ENCODE assay signal across 21 mouse cellular contexts in the genomic region with DNA sequence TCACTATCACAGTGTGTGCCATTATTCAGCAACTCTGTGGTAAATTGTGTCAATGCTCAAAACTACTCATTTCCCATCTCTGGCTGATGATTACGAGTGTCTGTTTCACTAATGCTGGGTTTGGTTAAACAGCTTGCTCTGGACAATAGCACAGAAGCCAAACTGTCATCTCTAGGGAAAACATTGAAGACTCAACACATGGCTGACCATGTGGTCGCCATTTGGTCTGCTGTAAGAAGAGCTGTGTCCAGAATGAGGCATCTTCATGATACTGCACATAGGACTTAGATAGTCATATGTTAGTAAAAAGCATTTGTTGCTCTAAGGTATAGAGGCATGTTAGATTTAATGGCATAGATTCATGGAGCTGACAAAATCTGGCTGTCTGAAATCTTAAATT.
DNase-seq lines count a peak whose midpoint lies in the region; ATAC-seq and TF ChIP-seq lines count a peak whose summit lies in the region.
"Had no signal": no experiment of that assay in that cellular context is flagged by ENCODE, and none has a peak within 500 bp of the region (broad histone marks: within the 10 kb centered on the region; RNA-seq: fewer than 3 reads in every experiment).

No protein-coding gene starts in this region.

- ATAC-seq in forebrain, embryonic 14.5 days = no peak
- ATAC-seq in forebrain, embryonic 12.5 days (ENCODE audit: low FRiP score) = no peak
- ATAC-seq: inflammation-experienced regulatory T-cells, adult 6 months had no signal

- no peaks in the 10 kb centered on the region for H3K9me3 ChIP-seq in forebrain, embryonic 14.5 days (replicated peaks; ENCODE audit: control insufficient read depth, low read length)
- H3K9me3 ChIP-seq in forebrain, embryonic 12.5 days = no peaks in the 10 kb centered on the region
- H3K9me3 ChIP-seq in heart, embryonic 10.5 days = no peaks in the 10 kb centered on the region
- H3K9me3 ChIP-seq: embryonic facial prominence, embryonic 13.5 days; G1E; limb, embryonic 10.5 days had no signal

- no peak overlapping the region for H3K27ac ChIP-seq in forebrain, embryonic 14.5 days (ENCODE audit: low read depth, low read length)
- H3K27ac ChIP-seq in forebrain, embryonic 12.5 days = no peak overlapping the region
- no peak overlapping the region for H3K27ac ChIP-seq in cerebellum, adult 2 months (ENCODE audit: insufficient read depth, low read length)
- H3K27ac ChIP-seq in heart, embryonic 10.5 days = no peak overlapping the region
- H3K27ac ChIP-seq: embryonic facial prominence, embryonic 13.5 days; layer of hippocampus, adult 2 months; left cerebral cortex, adult 2 months; limb, embryonic 10.5 days had no signal

- H3K36me3 ChIP-seq in forebrain, embryonic 14.5 days (ENCODE audit: control insufficient read depth, insufficient read depth, low read length) = no peaks in the 10 kb centered on the region
- H3K36me3 ChIP-seq in forebrain, embryonic 12.5 days (replicated peaks) = no peaks in the 10 kb centered on the region
- no peaks in the 10 kb centered on the region for H3K36me3 ChIP-seq in heart, embryonic 10.5 days
- H3K36me3 ChIP-seq: embryonic facial prominence, embryonic 13.5 days; G1E; limb, embryonic 10.5 days had no signal

- WGBS in forebrain, embryonic 14.5 days = 72% methylated on average over 2 of the region's 2 CpGs
- 85% methylated on average over 2 of the region's 2 CpGs for WGBS in forebrain, embryonic 12.5 days
- 25% methylated on average over 2 of the region's 2 CpGs for WGBS in cerebellum, adult 2 months
- WGBS in heart, embryonic 10.5 days = 66% methylated on average over 2 of the region's 2 CpGs

- DNase-seq in forebrain, embryonic 14.5 days (ENCODE audit: low spot score) = peak; percentile 5
- peak; percentile 92 for DNase-seq in brain, adult 2 months (ENCODE audit: low read depth, low spot score)
- peak; percentile 33 to 67 for DNase-seq in cerebellum, adult 2 months
- peak; percentile 34 to 38 for DNase-seq in cerebellum, postnatal 36 days
- no peak for DNase-seq in heart, embryonic 10.5 days (ENCODE audit: low spot score)
- no peak for DNase-seq in natural killer cell, adult 2 months (ENCODE audit: low spot score in 2 of 2)
- DNase-seq: adrenal gland, postnatal 25 days; gastrocnemius, postnatal 36 days; kidney, adult 2 months; kidney, postnatal 10 days; lung, adult 18-20 months; lung, postnatal 14 days; thymus, postnatal 36 days had no signal

- TF ChIP-seq CTCF in cerebellum, adult 2 months (IDR thresholded peaks at IDR 0.05; ENCODE audit: borderline replicate concordance, insufficient read depth, low read depth, low read length) = no peak

- H3K27me3 ChIP-seq in forebrain, embryonic 14.5 days (replicated peaks; ENCODE audit: control insufficient read depth, insufficient read depth, low read length) = no peaks in the 10 kb centered on the region
- no peaks in the 10 kb centered on the region for H3K27me3 ChIP-seq in forebrain, embryonic 12.5 days
- H3K27me3 ChIP-seq in cerebellum, adult 2 months (ENCODE audit: control insufficient read depth, insufficient read depth, low read length) = no peaks in the 10 kb centered on the region
- no peaks in the 10 kb centered on the region for H3K27me3 ChIP-seq in heart, embryonic 10.5 days (ENCODE audit: insufficient read depth, poor library complexity, severe bottlenecking)
- H3K27me3 ChIP-seq: embryonic facial prominence, embryonic 13.5 days had no signal

- H3K4me3 ChIP-seq in forebrain, embryonic 14.5 days (ENCODE audit: low read depth, low read length) = no peak overlapping the region
- no peak overlapping the region for H3K4me3 ChIP-seq in forebrain, embryonic 12.5 days (replicated peaks)
- H3K4me3 ChIP-seq in cerebellum, adult 2 months (replicated peaks; ENCODE audit: insufficient read depth, low read depth, low read length) = no peak overlapping the region
- no peak overlapping the region for H3K4me3 ChIP-seq in heart, embryonic 10.5 days
- H3K4me3 ChIP-seq: embryonic facial prominence, embryonic 13.5 days; layer of hippocampus, adult 2 months; left cerebral cortex, adult 2 months; limb, embryonic 10.5 days had no signal

- no peaks in the 10 kb centered on the region for H3K4me1 ChIP-seq in forebrain, embryonic 14.5 days (ENCODE audit: control insufficient read depth, insufficient read depth, low read length)
- H3K4me1 ChIP-seq in forebrain, embryonic 12.5 days = no peaks in the 10 kb centered on the region
- no peaks in the 10 kb centered on the region for H3K4me1 ChIP-seq in cerebellum, adult 2 months (ENCODE audit: control insufficient read depth, insufficient read depth, low read length)
- no peaks in the 10 kb centered on the region for H3K4me1 ChIP-seq in heart, embryonic 10.5 days
- H3K4me1 ChIP-seq: embryonic facial prominence, embryonic 13.5 days; limb, embryonic 10.5 days had no signal

- H3K4me2 ChIP-seq in forebrain, embryonic 14.5 days (ENCODE audit: low read length) = no peak overlapping the region
- no peak overlapping the region for H3K4me2 ChIP-seq in forebrain, embryonic 12.5 days
- H3K4me2 ChIP-seq: embryonic facial prominence, embryonic 13.5 days; liver, embryonic 11.5 days had no signal

- H3K9ac ChIP-seq in forebrain, embryonic 14.5 days (ENCODE audit: low read length) = no peak overlapping the region
- H3K9ac ChIP-seq in forebrain, embryonic 12.5 days = no peak overlapping the region
- H3K9ac ChIP-seq: embryonic facial prominence, embryonic 13.5 days had no signal

- TF ChIP-seq POLR2A in cerebellum, adult 2 months (IDR thresholded peaks at IDR 0.05; ENCODE audit: borderline replicate concordance, insufficient read depth, low read length) = no peak

Comparison
In these comparisons a context has a peak if more than half of its experiments do, and no peak if none do; other contexts are left out.
1. DNase-seq: peak in forebrain, embryonic 14.5 days (single experiment), brain, adult 2 months (single experiment), cerebellum, adult 2 months (2 of 2) and cerebellum, postnatal 36 days (2 of 2); none in heart, embryonic 10.5 days (single experiment) and natural killer cell, adult 2 months (0 of 2).